Mouse (Mus musculus) adrenal gland, postnatal 10 days (tissue): ENCODE data around the gene Rnf123. TPM values are rescaled to one million over a fixed set of nuclear protein-coding genes. Genes with fewer than 3 reads are reported as not detected.

Experiments
- DNase-seq: peaks from one replicate; pipeline ENCODE4 v3.0.0; 2021; ENCODE audit warnings: mixed read lengths
- total RNA-seq, 2 experiments: library from RNA; stranded (reverse); gene quantifications; 2 replicates each; pipeline ENCODE4 v1.2.3; 2021

The Rnf123 gene
- total RNA-seq, 2 experiments from 2014 or later = 54.3 to 71.9 TPM

- DNase-seq = no peak
Measured at GRCm38 (mm10) chr9:108104766-108105548, 21.8 kb upstream of the Rnf123 start.

GRCm38 (mm10) chr9:108099619-108100018, 16.5 kb upstream of the Rnf123 start:
- no peak for DNase-seq

- no peak for DNase-seq
Measured at GRCm38 (mm10) chr9:108095949-108096712, 13.0 kb upstream of the Rnf123 start.

GRCm38 (mm10) chr9:108095518-108095917, 12.4 kb upstream of the Rnf123 start:
- peak; percentile 78 for DNase-seq

GRCm38 (mm10) chr9:108094998-108095411, 11.9 kb upstream of the Rnf123 start:
- DNase-seq = peak; percentile 56

GRCm38 (mm10) chr9:108094184-108094941, 11.2 kb upstream of the Rnf123 start, which contains the start of gene Apeh:
Apeh (minus strand) TSS chr9:108094606.
- peak; percentile 98 for DNase-seq

- DNase-seq = no peak
Measured at GRCm38 (mm10) chr9:108093586-108093985, 10.4 kb upstream of the Rnf123 start.

- DNase-seq = no peak
Measured at GRCm38 (mm10) chr9:108090611-108091120, 7.5 kb upstream of the Rnf123 start.

GRCm38 (mm10) chr9:108085261-108085660, 2.1 kb upstream of the Rnf123 start:
- no peak for DNase-seq

- DNase-seq = no peak
Measured at GRCm38 (mm10) chr9:108083561-108083960, 415 bp upstream of the Rnf123 start.

GRCm38 (mm10) chr9:108082549-108082948, 597 bp downstream of the Rnf123 start:
- DNase-seq = no peak

GRCm38 (mm10) chr9:108080168-108080567, 3.0 kb downstream of the Rnf123 start, which contains the start of gene Mst1:
Mst1 (plus strand) TSS chr9:108080436.
- no peak for DNase-seq

- no peak for DNase-seq
Measured at GRCm38 (mm10) chr9:108073141-108073930, 9.8 kb downstream of the Rnf123 start.

- no peak for DNase-seq
Measured at GRCm38 (mm10) chr9:108072481-108072924, 10.6 kb downstream of the Rnf123 start.

- DNase-seq = no peak
Measured at GRCm38 (mm10) chr9:108071801-108072200, 11.3 kb downstream of the Rnf123 start.

GRCm38 (mm10) chr9:108069529-108069928, 13.6 kb downstream of the Rnf123 start:
- DNase-seq = no peak

- no peak for DNase-seq
Measured at GRCm38 (mm10) chr9:108069007-108069406, 14.1 kb downstream of the Rnf123 start.

GRCm38 (mm10) chr9:108067900-108068299, 15.2 kb downstream of the Rnf123 start:
- DNase-seq = peak; percentile 89

GRCm38 (mm10) chr9:108067199-108067598, 15.9 kb downstream of the Rnf123 start:
- DNase-seq = no peak

- peak; percentile 81 for DNase-seq
Measured at GRCm38 (mm10) chr9:108065491-108066011, 17.6 kb downstream of the Rnf123 start.

- no peak for DNase-seq
Measured at GRCm38 (mm10) chr9:108063361-108063760, 19.8 kb downstream of the Rnf123 start.
